Mouse (Mus musculus): ENCODE measurements around the gene Palm3. TPM values are rescaled to one million over a fixed set of nuclear protein-coding genes. Genes with fewer than 3 reads are reported as not detected.

The Palm3 gene
- polyA plus RNA-seq, 1 experiment from 2014 or later: 5.2 TPM

MicroRNA genes within 50 kb of the gene (microRNA counts, 519-probe panel; counts per million panel counts)
- not detected for microRNA mmu-miR-1199

Small RNA genes within 50 kb of the gene (microRNA-seq; reads per million reads assigned to microRNA genes)
- gene Mir1199 (not detected), gene Mir8111 (1.4 reads per million)

Other genes with a start within 250 kb of the Palm3 start
- 60.8 and 75.0 TPM in 2 replicates for gene Adgrl1, start 121.4 kb upstream of the Palm3 start, polyA plus RNA-seq (2014; fragmentation: Nextera tagmentation; extraction: Ambion mirVana)
- 0.82 and 1.1 TPM in 2 replicates for gene Gm10644, start 66.3 kb upstream of the Palm3 start, polyA plus RNA-seq (2014; fragmentation: Nextera tagmentation; extraction: Ambion mirVana)
- gene Asf1b, start 66.0 kb upstream of the Palm3 start, polyA plus RNA-seq (2014; fragmentation: Nextera tagmentation; extraction: Ambion mirVana): 5.1 and 7.6 TPM in 2 replicates
- 175 and 181 TPM in 2 replicates for gene Prkaca, start 48.5 kb upstream of the Palm3 start, polyA plus RNA-seq (2014; fragmentation: Nextera tagmentation; extraction: Ambion mirVana)
- gene Samd1, start 23.8 kb upstream of the Palm3 start, polyA plus RNA-seq (2014; fragmentation: Nextera tagmentation; extraction: Ambion mirVana): 13.6 and 14.8 TPM in 2 replicates
- gene 1700067K01Rik, start 20.0 kb upstream of the Palm3 start, polyA plus RNA-seq (2014; fragmentation: Nextera tagmentation; extraction: Ambion mirVana): 0.86 and 0.95 TPM in 2 replicates
- 1.9 TPM in 1 of 2 replicates, not detected in the other for gene 2210011C24Rik, start 9.3 kb upstream of the Palm3 start, polyA plus RNA-seq (2014; fragmentation: Nextera tagmentation; extraction: Ambion mirVana)
- gene Il27ra, start 21.1 kb downstream of the Palm3 start, polyA plus RNA-seq (2014; fragmentation: Nextera tagmentation; extraction: Ambion mirVana): 0.43 and 0.45 TPM in 2 replicates
- 0.82 and 0.91 TPM in 2 replicates for gene Rln3, start 23.5 kb downstream of the Palm3 start, polyA plus RNA-seq (2014; fragmentation: Nextera tagmentation; extraction: Ambion mirVana)
- gene Gm10643, start 43.7 kb downstream of the Palm3 start, polyA plus RNA-seq (2014; fragmentation: Nextera tagmentation; extraction: Ambion mirVana): 1.8 and 2.2 TPM in 2 replicates
- 10.1 and 12.8 TPM in 2 replicates for gene Rfx1, start 45.4 kb downstream of the Palm3 start, polyA plus RNA-seq (2014; fragmentation: Nextera tagmentation; extraction: Ambion mirVana)
- gene Dcaf15, start 83.3 kb downstream of the Palm3 start, polyA plus RNA-seq (2014; fragmentation: Nextera tagmentation; extraction: Ambion mirVana): 16.5 and 19.0 TPM in 2 replicates
- 0.43 and 0.50 TPM in 2 replicates for gene Podnl1, start 104.5 kb downstream of the Palm3 start, polyA plus RNA-seq (2014; fragmentation: Nextera tagmentation; extraction: Ambion mirVana)
- gene Cc2d1a, start 126.5 kb downstream of the Palm3 start, polyA plus RNA-seq (2014; fragmentation: Nextera tagmentation; extraction: Ambion mirVana): 26.8 and 30.7 TPM in 2 replicates
- gene 4930432K21Rik, start 126.6 kb downstream of the Palm3 start, polyA plus RNA-seq (2014; fragmentation: Nextera tagmentation; extraction: Ambion mirVana): 1.3 and 1.6 TPM in 2 replicates
- gene Nanos3, start 163.7 kb downstream of the Palm3 start, polyA plus RNA-seq (2014; fragmentation: Nextera tagmentation; extraction: Ambion mirVana): 12.4 and 12.5 TPM in 2 replicates
- 12.9 and 20.5 TPM in 2 replicates for gene Zswim4, start 215.6 kb downstream of the Palm3 start, polyA plus RNA-seq (2014; fragmentation: Nextera tagmentation; extraction: Ambion mirVana)
- 265 and 294 TPM in 2 replicates for gene D8Ertd738e, start 228.2 kb downstream of the Palm3 start, polyA plus RNA-seq (2014; fragmentation: Nextera tagmentation; extraction: Ambion mirVana)
- 51.3 and 51.7 TPM in 2 replicates for gene Mri1, start 235.9 kb downstream of the Palm3 start, polyA plus RNA-seq (2014; fragmentation: Nextera tagmentation; extraction: Ambion mirVana)
- gene Ccdc130, start 248.9 kb downstream of the Palm3 start, polyA plus RNA-seq (2014; fragmentation: Nextera tagmentation; extraction: Ambion mirVana): 22.5 and 28.8 TPM in 2 replicates

Measured in neural tube, embryonic 14.5 days (tissue).